Mouse (Mus musculus) G1E (cell line): ENCODE data around the gene 8030411F24Rik. TPM values are rescaled to one million over a fixed set of nuclear protein-coding genes. Genes with fewer than 3 reads are reported as not detected.
A peak's percentile ranks its signal among the peaks of the same experiment; 100 is the strongest.

Source experiments
- ATAC-seq: 2 replicates; pipeline ENCODE4 v1.8.0; 2016; ENCODE audit warnings: mild to moderate bottlenecking; ENCODE audit not compliant: insufficient number of reproducible peaks, poor library complexity, low FRiP score, severe bottlenecking; ENCODE audit errors: extremely low read depth
- DNase-seq: peaks from one replicate; pipeline ENCODE4 v3.0.0; 2012; ENCODE audit warnings: low spot score
- H3K27me3 ChIP-seq: 2 replicates; pipeline ENCODE4 v1.6.1; 2012; ENCODE audit warnings: mild to moderate bottlenecking, low read length, inconsistent platforms; ENCODE audit not compliant: insufficient read depth
- H3K36me3 ChIP-seq: replicated peaks from 2 replicates; pipeline ENCODE3; 2012; ENCODE audit warnings: mild to moderate bottlenecking, inconsistent platforms
- H3K4me1 ChIP-seq: 2 replicates; pipeline ENCODE4 v1.6.1; 2012; ENCODE audit warnings: low read depth, low read length, inconsistent platforms, mixed read lengths; ENCODE audit not compliant: insufficient read depth
- H3K4me3 ChIP-seq: 2 replicates; pipeline ENCODE4 v1.5.1; 2012; ENCODE audit warnings: low read depth, mild to moderate bottlenecking, inconsistent platforms, low read length, moderate library complexity, mixed read lengths
- H3K9me3 ChIP-seq: replicated peaks from 2 replicates; pipeline ENCODE4 v1.6.1; 2012; ENCODE audit warnings: inconsistent platforms
- CTCF ChIP-seq: IDR thresholded peaks from 2 replicates; pipeline ENCODE4 v1.5.1; 2012; ENCODE audit warnings: low read depth, low read length, inconsistent platforms, mixed read lengths
- GATA1 ChIP-seq: IDR thresholded peaks from 2 replicates; pipeline ENCODE4 v1.6.1; 2012; ENCODE audit warnings: borderline replicate concordance, low read length, inconsistent platforms, mixed read lengths
- GATA2 ChIP-seq: IDR thresholded peaks from 2 replicates; pipeline ENCODE4 v1.6.1; 2012; ENCODE audit warnings: low read depth, low read length, inconsistent platforms, borderline replicate concordance
- POLR2AphosphoS5 ChIP-seq: IDR thresholded peaks from 2 replicates; pipeline ENCODE4 v1.6.1; 2012; ENCODE audit warnings: low read depth, low read length, inconsistent platforms; ENCODE audit not compliant: insufficient replicate concordance
- TAL1 ChIP-seq: conservative IDR thresholded peaks from 2 replicates; pipeline ENCODE4 v1.6.1; 2012; ENCODE audit warnings: low read depth, low read length, inconsistent platforms, mixed read lengths
- polyA plus RNA-seq: library from polyadenylated mRNA; stranded (reverse); fragments of >175 nt; gene quantifications from 2 replicates; pipeline ENCODE4 v1.2.3, GENCODE M21; 2012
- total RNA-seq, 2 experiments: library from RNA; stranded (forward) in 1 of 2; stranded (reverse) in 1 of 2; fragments of 200-1000 nt in 1 of 2; fragments of >200 nt in 1 of 2; fragmentation: Nextera tagmentation in 1 of 2; gene quantifications; 2 replicates each; pipeline ENCODE4 v1.2.3; 2014 to 2017

Gene 8030411F24Rik
- total RNA-seq (2014; fragmentation: Nextera tagmentation), result not detected in 2 replicates
- total RNA-seq (2017), result 0.23 TPM in 1 of 2 replicates, not detected in the other
- polyA plus RNA-seq, result not detected in 2 replicates

- DNase-seq (no peak), ATAC-seq (no peak)
- Histone ChIP-seq H3K4me3 (no peak within 1 kb of the TSS), H3K9me3 (no peaks in the 10 kb centered on the region), H3K4me1 (no peaks in the 10 kb centered on the region), H3K36me3 (no peaks in the 10 kb centered on the region), H3K27me3 (no peaks in the 10 kb centered on the region)
- TF ChIP-seq TAL1 (no peak), GATA1 (no peak), GATA2 (no peak), CTCF (no peak), POLR2AphosphoS5 (no peak)
Observed at GRCm38 (mm10) chr2:148781709-148782108, at the start of gene 8030411F24Rik. Gene 8030411F24Rik (plus strand): TSS chr2:148782009.

GRCm38 (mm10) chr2:148732327-148733000 is 49.3 kb upstream of the 8030411F24Rik start, which contains the start of gene Napb:
Gene Napb (minus strand): TSS chr2:148732467.
- ATAC-seq (no peak), DNase-seq (no peak)
- no peak for TF ChIP-seq GATA1
- TF ChIP-seq POLR2AphosphoS5, result no peak
- no peak for TF ChIP-seq CTCF
- no peak for TF ChIP-seq GATA2
- no peak for TF ChIP-seq TAL1
- H3K4me3 ChIP-seq, result peak within 1 kb of the TSS; percentile 20; the same call in 1 of the 2 replicates
- no peaks in the 10 kb centered on the region for H3K36me3 ChIP-seq
- no peaks in the 10 kb centered on the region for H3K27me3 ChIP-seq
- H3K9me3 ChIP-seq, result peaks cover 19% of the 10 kb centered on the region
- H3K4me1 ChIP-seq, result no peaks in the 10 kb centered on the region

- no peak for TF ChIP-seq TAL1
- TF ChIP-seq CTCF, result no peak
- no peak for TF ChIP-seq POLR2AphosphoS5
- no peak for TF ChIP-seq GATA2
- no peak for TF ChIP-seq GATA1
- H3K36me3 ChIP-seq, result no peaks in the 10 kb centered on the region
- peaks cover 2% of the 10 kb centered on the region; the same call in 1 of the 2 replicates for H3K9me3 ChIP-seq
- no peak overlapping the region for H3K4me3 ChIP-seq
- H3K4me1 ChIP-seq, result no peaks in the 10 kb centered on the region
- peaks cover 2% of the 10 kb centered on the region; the same call in 1 of the 2 replicates for H3K27me3 ChIP-seq
- no peak for DNase-seq
- ATAC-seq, result peak; percentile 4; the same call in 1 of the 2 replicates
Observed at GRCm38 (mm10) chr2:148743001-148743400, 38.8 kb upstream of the 8030411F24Rik start.

- H3K4me1 ChIP-seq, result no peaks in the 10 kb centered on the region
- no peak for TF ChIP-seq TAL1
- TF ChIP-seq POLR2AphosphoS5, result no peak
- no peak for TF ChIP-seq CTCF
- TF ChIP-seq GATA1, result no peak
- TF ChIP-seq GATA2, result no peak
- ATAC-seq, result no peak
- H3K27me3 ChIP-seq, result peaks cover 2% of the 10 kb centered on the region; the same call in 1 of the 2 replicates
- H3K4me3 ChIP-seq, result no peak overlapping the region
- no peak for DNase-seq
- H3K36me3 ChIP-seq, result no peaks in the 10 kb centered on the region
- peaks cover 2% of the 10 kb centered on the region; the same call in 1 of the 2 replicates for H3K9me3 ChIP-seq
Observed at GRCm38 (mm10) chr2:148743846-148744407, 37.9 kb upstream of the 8030411F24Rik start.

- no peaks in the 10 kb centered on the region for H3K36me3 ChIP-seq
- H3K4me3 ChIP-seq, result no peak within 1 kb of the TSS
- TF ChIP-seq CTCF, result no peak
- no peak for TF ChIP-seq TAL1
- no peak for TF ChIP-seq GATA1
- TF ChIP-seq POLR2AphosphoS5, result no peak
- DNase-seq, result no peak
- ATAC-seq, result no peak
- no peaks in the 10 kb centered on the region for H3K27me3 ChIP-seq
- H3K4me1 ChIP-seq, result peaks cover 3% of the 10 kb centered on the region; the same call in 1 of the 2 replicates
- no peaks in the 10 kb centered on the region for H3K9me3 ChIP-seq
Observed at GRCm38 (mm10) chr2:148750058-148750457, 31.8 kb upstream of the 8030411F24Rik start, which contains the start of gene Cstl1. Gene Cstl1 (plus strand): TSS chr2:148750358.
